Mouse (Mus musculus): Measurements from ENCODE around the gene Zmynd10. TPM values are rescaled to one million over a fixed set of nuclear protein-coding genes. Genes with fewer than 3 reads are reported as not detected.
"Not testable (repeated sequence)": the region's sequence is repeated elsewhere in the genome, so short reads cannot be mapped to it uniquely, and the experiment has no call there.

The Zmynd10 gene
- polyA plus RNA-seq, 1 experiment from 2014 or later, result 7.3 TPM

GRCm38 (mm10) chr9:107569270-107569669, 22.2 kb downstream of the Zmynd10 start:
- ChIA-PET CTCF (interaction anchor here (2.0 to 4.3 kb wide), 3 partner anchors 10 to 76 kb away, joined by 5 to 19 read pairs (median 8); partner anchors contain the start of genes Hyal3, Ifrd2 and Naa80), POLR2A (interaction anchor here (0.6 to 1.3 kb wide), 4 partner anchors 10 to 166 kb away, joined by 3 to 8 read pairs (median 4); partner anchors contain the start of genes Hyal3 and Ifrd2)
- in situ Hi-C loops (cut with MboI; ENCODE audit: low pct_unique_long_range_greater_than_20kb), result no loop called here
- ATAC-seq, result peak; percentile 13
- no peak for TF ChIP-seq CTCF (IDR thresholded peaks at IDR 0.05)
- DNase-seq (ENCODE audit: low read depth, low spot score), result no peak
- H3K27me3 ChIP-seq, result no peaks in the 10 kb centered on the region

DNA sequence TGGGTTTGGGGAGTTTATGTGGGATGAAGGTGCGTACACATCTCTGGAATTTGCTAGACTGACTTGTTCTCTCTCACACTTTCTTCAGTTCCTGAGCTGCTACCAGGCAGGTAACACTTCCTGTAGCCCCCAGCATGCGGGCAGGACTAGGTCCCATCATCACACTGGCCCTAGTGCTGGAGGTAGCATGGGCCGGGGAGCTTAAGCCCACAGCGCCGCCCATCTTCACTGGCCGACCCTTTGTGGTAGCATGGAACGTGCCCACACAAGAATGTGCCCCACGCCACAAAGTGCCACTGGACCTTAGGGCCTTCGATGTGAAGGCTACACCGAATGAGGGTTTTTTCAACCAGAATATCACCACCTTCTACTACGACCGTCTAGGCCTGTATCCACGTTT, 22.9 kb downstream of the Zmynd10 start:
- no peak for ATAC-seq
- CTCF ChIA-PET, result interaction anchor here (0.6 to 4.3 kb wide), 4 partner anchors 10 to 75 kb away, joined by 3 to 19 read pairs (median 6); partner anchors contain the start of genes Hyal3, Ifrd2 and Naa80

DNA sequence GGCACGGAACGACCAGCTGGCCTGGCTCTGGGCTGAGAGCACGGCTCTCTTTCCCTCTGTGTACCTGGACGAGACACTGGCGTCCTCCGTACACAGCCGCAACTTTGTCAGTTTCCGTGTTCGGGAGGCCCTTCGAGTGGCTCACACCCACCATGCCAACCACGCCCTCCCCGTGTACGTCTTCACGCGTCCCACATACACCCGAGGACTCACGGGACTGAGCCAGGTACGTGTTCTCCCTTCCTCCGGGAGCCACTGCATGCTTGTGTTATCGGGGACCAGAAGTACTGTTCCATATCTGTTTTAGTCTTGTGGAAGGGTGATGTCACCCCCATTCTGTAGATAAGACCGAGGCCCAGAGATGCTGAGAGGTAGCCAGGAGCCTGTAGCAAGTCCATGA, 23.7 kb downstream of the Zmynd10 start:
- DNase-seq (ENCODE audit: low read depth, low spot score) (no peak), ATAC-seq (no peak)
- no peak for TF ChIP-seq CTCF (IDR thresholded peaks at IDR 0.05)
- CTCF ChIA-PET, result interaction anchor here (4.3 kb wide), 1 partner anchor 9 kb away, joined by 19 read pairs; the partner anchor contains the start of genes Hyal3 and Naa80
- no peaks in the 10 kb centered on the region for H3K27me3 ChIP-seq
- POLR2A ChIA-PET, result interaction anchor here (1.3 kb wide), 1 partner anchor 10 kb away, joined by 8 read pairs; the partner anchor contains the start of gene Hyal3
- in situ Hi-C loops (cut with MboI; ENCODE audit: low pct_unique_long_range_greater_than_20kb), result no loop called here

More for the DNA sequence above, 22.9 kb downstream of the Zmynd10 start:
- TF ChIP-seq CTCF (IDR thresholded peaks at IDR 0.05), result no peak
- no peak for DNase-seq (ENCODE audit: low read depth, low spot score)
- H3K27me3 ChIP-seq, result no peaks in the 10 kb centered on the region
- in situ Hi-C loops (cut with MboI; ENCODE audit: low pct_unique_long_range_greater_than_20kb), result no loop called here
- POLR2A ChIA-PET, result interaction anchor here (0.6 to 1.3 kb wide), 3 partner anchors 10 to 165 kb away, joined by 3 to 8 read pairs (median 3); partner anchors contain the start of gene Hyal3

DNA sequence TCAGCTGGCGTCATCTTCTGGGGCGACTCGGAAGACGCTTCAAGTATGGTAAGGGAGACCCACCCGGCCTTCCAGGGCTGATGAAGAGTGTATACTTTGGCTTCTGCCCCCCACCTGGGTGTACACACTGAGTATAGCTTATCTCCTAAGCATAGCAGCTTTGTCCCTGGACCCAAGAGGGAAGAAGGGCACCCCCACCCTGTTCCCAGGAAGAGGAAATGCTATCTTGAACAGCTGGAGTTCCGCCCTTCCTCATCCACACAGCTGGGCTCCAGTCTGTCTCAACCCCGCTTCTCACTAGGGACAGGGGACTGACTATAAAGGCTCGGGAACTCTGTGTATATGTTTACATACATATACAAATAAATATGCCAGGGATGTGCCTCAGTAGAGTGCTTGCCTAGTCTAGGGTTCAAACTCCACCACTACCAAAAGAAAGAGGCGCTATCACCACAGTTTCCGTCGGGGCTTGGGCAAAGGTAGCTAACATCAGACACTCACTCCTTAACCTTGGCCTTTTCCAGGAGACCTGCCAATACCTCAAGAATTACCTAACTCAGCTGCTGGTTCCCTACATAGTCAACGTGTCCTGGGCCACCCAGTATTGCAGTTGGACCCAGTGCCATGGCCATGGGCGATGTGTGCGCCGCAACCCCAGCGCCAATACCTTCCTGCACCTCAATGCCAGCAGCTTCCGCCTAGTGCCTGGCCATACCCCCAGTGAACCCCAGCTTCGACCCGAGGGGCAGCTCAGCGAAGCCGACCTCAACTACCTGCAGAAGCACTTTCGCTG, 24.6 kb downstream of the Zmynd10 start:
- ChIA-PET POLR2A (interaction anchor here (0.7 kb wide), 1 partner anchor 9 kb away, joined by 3 read pairs; the partner anchor contains the start of gene Tusc2), CTCF (interaction anchor here (1.9 to 4.3 kb wide), 2 partner anchors 8 to 72 kb away, joined by 7 to 19 read pairs; partner anchors contain the start of genes Hyal3 and Naa80)
- in situ Hi-C loops (cut with MboI; ENCODE audit: low pct_unique_long_range_greater_than_20kb), result no loop called here
- ATAC-seq (no peak), DNase-seq (ENCODE audit: low read depth, low spot score) (no peak)
- no peaks in the 10 kb centered on the region for H3K27me3 ChIP-seq
- no peak for TF ChIP-seq CTCF (IDR thresholded peaks at IDR 0.05)

DNA sequence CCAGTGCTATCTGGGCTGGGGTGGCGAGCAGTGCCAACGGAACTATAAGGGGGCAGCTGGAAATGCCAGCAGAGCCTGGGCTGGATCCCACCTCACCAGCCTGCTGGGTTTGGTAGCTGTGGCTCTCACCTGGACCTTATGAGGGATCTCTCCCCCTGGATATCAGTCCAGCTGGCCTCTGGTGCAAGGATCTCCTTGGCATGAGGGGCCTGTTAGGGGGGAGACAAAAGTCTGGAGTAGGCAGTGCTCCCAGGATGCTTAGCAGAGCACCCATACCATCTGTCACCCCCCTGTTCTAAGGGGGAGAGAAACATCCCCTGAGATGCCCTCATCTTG, 25.2 kb downstream of the Zmynd10 start:
- no peak for TF ChIP-seq CTCF (IDR thresholded peaks at IDR 0.05)
- ChIA-PET CTCF (interaction anchor here (1.9 kb wide), 1 partner anchor 72 kb away, joined by 7 read pairs; no protein-coding TSS in a partner anchor), POLR2A (interaction anchor here (0.7 kb wide), 1 partner anchor 9 kb away, joined by 3 read pairs; the partner anchor contains the start of gene Tusc2)
- H3K27me3 ChIP-seq, result no peaks in the 10 kb centered on the region
- in situ Hi-C loops (cut with MboI; ENCODE audit: low pct_unique_long_range_greater_than_20kb), result no loop called here
- DNase-seq (ENCODE audit: low read depth, low spot score), result no peak
- no peak for ATAC-seq

DNA sequence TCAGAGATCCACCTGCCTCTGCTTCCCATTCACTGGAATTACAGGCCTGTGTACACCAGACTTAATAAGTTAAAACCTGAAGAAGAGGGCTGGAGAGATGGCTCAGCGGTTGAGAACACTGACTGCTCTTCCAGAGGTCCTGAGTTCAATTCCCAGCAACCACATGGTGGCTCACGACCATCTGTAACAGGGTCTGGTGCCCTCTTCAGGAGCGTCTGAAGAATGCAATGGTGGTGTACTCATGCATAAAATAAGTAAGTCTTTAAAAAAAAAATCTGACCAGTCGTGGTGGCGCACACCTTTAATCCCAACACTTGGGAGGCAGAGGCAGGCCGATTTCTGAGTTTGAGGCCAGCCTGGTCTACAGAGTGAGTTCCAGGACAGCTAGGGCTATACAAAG, 26.7 kb downstream of the Zmynd10 start:
- H3K27me3 ChIP-seq; POLR2A ChIA-PET; ATAC-seq; DNase-seq (ENCODE audit: low read depth, low spot score); in situ Hi-C loops (cut with MboI; ENCODE audit: low pct_unique_long_range_greater_than_20kb): not testable (repeated sequence)
- CTCF ChIA-PET, result interaction anchor here (1.3 kb wide), 1 partner anchor 72 kb away, joined by 3 read pairs; no protein-coding TSS in a partner anchor

GRCm38 (mm10) chr9:107575579-107576356, 28.7 kb downstream of the Zmynd10 start:
- ChIA-PET CTCF (interaction anchor here (1.1 kb wide), 1 partner anchor 10 kb away, joined by 3 read pairs; no protein-coding TSS in a partner anchor), POLR2A (interaction anchor here (0.8 to 1.2 kb wide), 2 partner anchors 18 to 19 kb away, joined by 3 read pairs; no protein-coding TSS in a partner anchor)
- in situ Hi-C loops (cut with MboI; ENCODE audit: low pct_unique_long_range_greater_than_20kb), result no loop called here
- TF ChIP-seq CTCF (IDR thresholded peaks at IDR 0.05), result no peak
- H3K27me3 ChIP-seq, result no peaks in the 10 kb centered on the region
- no peak for DNase-seq (ENCODE audit: low read depth, low spot score)
- no peak for ATAC-seq

DNA sequence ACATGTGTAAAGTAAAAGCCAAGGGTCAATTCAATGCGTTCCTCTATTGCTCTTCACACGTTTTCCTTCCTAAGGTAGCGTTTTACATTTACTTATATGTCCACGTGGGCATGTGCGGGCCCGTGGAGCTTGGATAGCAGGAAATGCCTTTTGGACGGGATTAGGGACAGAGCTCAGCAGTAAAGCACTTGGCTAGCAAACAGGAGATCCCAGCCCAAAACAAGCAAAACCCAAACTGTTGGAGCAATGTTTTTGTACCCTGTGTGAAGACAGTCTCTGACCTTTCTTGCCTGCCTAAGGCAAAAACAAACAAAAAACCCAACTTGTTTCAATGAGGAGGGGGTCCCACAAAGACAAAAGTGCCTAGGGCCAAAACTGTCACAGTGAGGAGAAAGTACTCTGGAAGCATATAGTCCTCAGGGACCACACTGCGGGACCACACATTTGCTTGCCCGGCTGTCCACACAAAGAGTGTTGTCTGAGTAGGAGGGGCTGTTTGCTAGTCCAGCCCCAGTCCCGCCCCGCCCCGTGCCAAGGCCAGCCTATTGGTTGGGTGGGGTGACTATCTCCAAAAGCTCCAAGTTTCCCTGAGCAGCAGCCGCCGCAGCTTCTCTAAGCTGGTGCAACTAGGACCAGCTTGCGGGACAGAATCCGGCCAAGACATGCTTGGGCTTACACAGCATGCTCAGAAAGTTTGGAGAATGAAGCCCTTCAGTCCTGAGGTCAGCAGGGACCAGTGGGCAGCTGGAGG, 29.4 kb downstream of the Zmynd10 start, which contains the start of gene Hyal1:
Hyal1 (plus strand) TSS at position 571 of the 751 bp plus-strand sequence.
- POLR2A ChIA-PET, result no interaction called here
- CTCF ChIA-PET, result interaction anchor here (1.2 kb wide), 1 partner anchor 11 kb away, joined by 4 read pairs; no protein-coding TSS in a partner anchor
- in situ Hi-C loops (cut with MboI; ENCODE audit: low pct_unique_long_range_greater_than_20kb), result no loop called here
- ATAC-seq (no peak), DNase-seq (ENCODE audit: low read depth, low spot score) (no peak)
- no peak for TF ChIP-seq CTCF (IDR thresholded peaks at IDR 0.05)
- H3K27me3 ChIP-seq, result no peaks in the 10 kb centered on the region

DNA sequence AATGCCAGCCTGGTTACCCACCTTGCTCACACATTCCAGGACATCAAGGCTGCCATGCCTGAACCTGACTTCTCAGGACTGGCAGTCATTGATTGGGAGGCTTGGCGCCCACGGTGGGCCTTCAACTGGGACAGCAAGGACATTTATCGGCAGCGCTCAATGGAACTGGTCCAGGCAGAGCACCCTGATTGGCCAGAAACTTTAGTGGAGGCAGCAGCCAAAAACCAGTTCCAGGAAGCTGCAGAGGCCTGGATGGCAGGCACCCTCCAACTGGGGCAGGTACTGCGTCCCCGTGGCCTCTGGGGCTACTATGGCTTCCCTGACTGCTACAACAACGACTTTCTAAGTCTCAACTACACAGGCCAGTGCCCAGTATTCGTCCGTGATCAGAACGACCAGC, 30.8 kb downstream of the Zmynd10 start:
- TF ChIP-seq CTCF (IDR thresholded peaks at IDR 0.05), result no peak
- ChIA-PET CTCF (interaction anchor here (2.8 kb wide), 1 partner anchor 12 kb away, joined by 9 read pairs; no protein-coding TSS in a partner anchor), POLR2A (no interaction called here)
- ATAC-seq (no peak), DNase-seq (ENCODE audit: low read depth, low spot score) (no peak)
- H3K27me3 ChIP-seq, result no peaks in the 10 kb centered on the region
- in situ Hi-C loops (cut with MboI; ENCODE audit: low pct_unique_long_range_greater_than_20kb), result no loop called here
